Mouse (Mus musculus) cerebellum, postnatal 14 days (tissue): ENCODE data around the gene Manba.
"Not testable (repeated sequence)": the region's sequence is repeated elsewhere in the genome, so short reads cannot be mapped to it uniquely, and the experiment has no call there.

Source experiments
- DNase-seq, 2 experiments: peaks; one replicate each; pipeline ENCODE4 v3.0.0; 2021; ENCODE audit warnings: mixed read lengths in 2 of 2

The Manba gene

DNA sequence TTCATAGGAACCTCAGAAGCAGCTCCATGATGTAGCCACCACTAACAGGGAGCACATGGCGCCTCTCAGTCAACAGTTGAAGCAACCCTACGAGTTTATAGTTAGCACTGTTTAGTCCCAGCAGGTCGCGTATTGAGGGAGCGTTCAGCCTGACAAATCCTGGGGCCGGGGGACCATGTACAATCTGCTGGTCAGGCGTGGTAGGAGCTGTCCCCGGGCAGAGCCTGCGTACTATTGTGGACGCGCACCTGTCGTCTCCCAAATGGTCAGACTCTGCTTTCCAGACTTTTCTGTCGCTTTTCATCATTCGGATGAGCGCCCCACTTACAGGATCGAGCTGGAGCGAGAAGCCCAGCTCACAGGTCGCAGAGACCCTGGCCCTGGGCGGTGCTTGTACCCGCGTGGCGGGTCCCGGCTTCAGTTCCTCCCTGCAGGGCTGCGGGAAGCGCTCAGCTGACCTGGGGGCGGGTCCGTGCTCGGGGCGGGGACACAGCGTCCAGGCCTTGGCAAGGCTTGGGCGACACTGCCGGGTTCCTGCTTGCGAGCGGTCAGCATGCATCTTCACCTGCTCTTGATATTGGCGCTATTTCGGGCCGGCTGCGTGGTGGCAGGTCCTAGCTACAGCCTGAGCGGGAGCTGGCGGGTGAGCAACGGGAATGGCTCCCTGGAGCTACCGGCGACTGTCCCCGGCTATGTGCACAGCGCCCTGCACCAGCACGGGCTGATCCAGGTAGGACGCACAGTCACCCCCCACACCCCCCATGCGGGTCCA lies at the start of gene Manba:
Gene Manba, plus strand, starts transcription at position 484 of the 772 bp plus-strand sequence.
- peak; percentile 81 to 87 for DNase-seq

DNA sequence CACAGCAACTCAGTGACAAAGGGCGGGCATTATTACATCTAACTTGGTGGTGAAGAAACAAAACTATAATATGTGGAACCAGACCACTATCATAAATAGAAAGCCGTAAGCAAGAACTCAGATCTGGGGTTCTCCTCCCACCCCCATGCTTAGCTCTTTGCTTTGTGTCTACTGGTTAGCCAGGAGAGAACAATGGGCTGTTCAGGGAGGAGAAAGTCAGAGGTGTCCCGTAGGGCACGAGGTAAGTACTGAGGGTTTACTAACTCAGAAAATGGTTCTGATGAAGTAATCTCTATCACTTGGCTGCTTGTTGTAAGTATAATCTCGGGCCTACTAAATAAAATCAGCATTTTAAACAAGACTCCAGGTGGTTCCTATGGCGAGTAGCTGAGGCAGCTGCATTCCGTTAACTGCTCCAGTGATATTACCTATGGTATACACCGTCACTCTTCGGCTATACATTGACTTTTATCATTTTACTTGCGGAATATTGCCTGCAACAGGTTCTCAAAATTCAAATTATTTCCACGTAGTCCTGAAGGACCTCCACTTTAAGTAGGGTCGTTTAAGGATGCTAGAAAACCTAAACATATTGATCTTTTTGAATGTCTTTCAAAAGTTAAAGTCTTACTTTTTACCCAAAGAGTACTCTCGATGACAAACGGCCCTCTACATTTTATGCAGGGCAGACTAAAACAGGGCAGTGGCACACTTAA lies 48.4 kb upstream of the Manba start:
- DNase-seq, result no peak

DNA sequence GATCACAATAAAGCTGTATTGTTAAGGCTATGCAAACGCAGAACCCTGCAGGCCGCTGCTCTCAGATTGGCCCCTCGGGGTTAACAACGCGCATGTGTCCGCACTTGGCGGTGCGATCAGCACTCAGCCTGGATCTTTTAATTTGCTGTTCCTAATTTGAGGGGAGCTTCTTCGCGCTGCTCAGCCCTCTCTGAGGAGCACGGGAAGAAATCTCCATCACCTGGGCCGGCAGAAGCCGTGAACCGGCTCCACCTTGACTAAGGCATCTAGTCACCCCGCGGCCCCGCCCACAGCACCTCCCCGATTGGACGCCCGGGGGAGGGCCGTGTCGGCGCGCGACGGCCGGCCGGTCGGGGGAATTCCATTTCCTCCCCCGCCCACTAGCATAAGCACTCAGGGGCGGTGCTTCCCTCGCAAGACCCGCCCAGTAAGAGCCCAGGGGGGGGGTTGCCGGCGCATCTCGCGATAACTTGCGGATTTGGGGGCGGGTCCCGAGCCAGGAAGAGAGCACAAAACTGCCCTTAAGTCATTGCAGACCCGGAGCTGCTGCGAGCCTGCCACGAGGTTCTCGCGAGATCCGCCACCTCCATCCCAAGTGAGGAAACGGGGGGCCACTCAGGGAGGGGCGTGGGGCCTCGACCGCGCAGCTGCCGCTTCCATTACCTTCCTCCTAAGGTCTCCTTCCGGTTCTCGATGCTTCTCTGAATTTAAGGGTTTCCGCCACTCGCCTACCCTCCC lies 47.5 kb upstream of the Manba start, which contains the start of gene Ube2d3:
Gene Ube2d3, plus strand, starts transcription at position 392 of the 738 bp plus-strand sequence.
- DNase-seq, result peak; percentile 99

DNA sequence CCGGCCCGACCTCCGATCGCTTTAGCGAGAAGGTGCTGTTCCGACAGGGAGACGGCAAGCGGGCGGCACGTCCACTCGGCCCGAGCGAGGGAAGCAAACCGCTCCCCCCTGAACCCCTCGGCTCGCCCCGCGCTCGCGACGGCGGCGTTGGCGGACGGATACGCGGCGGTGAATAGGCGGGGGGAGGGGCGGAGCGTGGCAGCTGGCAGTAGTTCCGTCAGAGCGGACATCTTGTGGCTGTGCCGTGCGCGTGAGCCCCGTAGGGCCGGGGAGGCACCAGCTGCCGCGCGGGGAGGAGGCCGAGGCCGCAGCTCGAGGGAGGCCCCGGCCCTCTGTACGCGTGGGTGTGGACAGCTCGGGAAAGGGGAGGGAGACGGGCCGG lies 46.9 kb upstream of the Manba start:
- peak; percentile 97 to 99 for DNase-seq

DNA sequence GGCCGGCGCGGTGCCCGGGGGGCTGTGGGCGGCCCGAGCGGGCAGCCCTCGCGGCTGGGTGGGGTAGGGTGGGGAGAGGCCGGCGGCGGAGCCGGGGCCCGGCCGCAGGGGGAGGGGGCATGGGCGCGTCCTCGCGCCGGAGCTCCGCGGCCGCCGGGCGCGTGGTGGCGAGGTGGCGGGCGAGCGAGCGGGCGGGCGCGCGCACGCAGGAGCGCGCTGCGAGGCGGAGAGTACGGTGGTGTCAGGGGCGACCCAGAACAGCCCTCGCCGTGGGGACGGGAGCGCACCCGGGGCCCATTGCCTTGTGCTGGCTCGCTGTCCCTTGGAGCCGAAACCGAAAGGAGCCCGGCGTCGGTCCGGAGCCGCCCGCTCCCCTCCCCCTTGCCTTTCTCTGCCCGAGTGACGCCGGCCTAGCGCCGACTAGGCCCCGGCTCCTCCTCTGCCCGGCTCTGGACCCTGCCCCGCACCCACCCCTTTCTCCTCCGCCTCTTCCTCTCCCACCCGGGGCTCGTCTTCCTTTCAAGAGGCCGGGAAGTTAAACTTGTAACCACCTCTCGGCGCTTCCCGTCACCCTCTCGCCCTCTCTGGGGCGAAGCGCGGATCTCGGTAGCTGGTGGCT lies 46.4 kb upstream of the Manba start:
- DNase-seq, result peak; percentile 84 to 86

DNA sequence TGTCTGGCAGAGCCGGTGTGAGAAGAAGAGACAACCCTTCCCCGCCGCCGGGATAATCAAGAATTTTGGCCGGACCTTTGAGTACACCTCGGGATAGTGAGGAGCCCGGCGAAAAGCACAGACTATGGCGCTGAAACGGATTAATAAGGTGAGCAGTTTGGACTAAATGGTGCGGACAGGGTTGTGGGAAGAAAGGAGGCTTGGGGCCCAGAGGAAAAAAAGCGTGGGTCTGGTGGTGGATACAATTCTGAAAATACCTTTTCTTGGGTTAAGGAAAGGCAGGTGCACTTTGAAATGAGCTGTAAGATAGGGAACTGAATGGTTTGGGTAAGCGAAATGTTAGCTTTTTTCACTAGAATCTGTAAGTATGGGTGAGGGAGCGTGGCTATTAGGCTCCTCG lies 45.8 kb upstream of the Manba start:
- DNase-seq, result no peak

DNA sequence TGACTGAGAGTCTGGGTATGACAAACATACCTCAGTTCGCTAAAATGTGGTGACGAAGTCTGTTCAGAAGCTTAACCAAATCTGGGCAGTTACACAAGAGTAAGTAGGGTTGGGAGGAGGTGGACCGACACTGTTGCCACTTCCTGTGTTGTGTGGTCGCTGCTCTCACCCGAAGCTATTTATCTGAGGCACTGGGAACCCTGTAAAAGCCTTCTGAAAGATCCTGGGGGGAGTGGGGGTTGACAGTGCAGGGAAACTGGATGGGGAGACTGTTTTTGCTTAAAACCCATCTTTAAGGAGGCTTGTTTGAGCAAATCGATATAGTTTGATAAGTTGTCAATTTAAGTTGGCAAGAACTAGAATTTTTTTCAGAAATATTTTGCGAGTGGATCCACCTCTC lies 45.2 kb upstream of the Manba start:
- peak; percentile 29 to 41 for DNase-seq

DNA sequence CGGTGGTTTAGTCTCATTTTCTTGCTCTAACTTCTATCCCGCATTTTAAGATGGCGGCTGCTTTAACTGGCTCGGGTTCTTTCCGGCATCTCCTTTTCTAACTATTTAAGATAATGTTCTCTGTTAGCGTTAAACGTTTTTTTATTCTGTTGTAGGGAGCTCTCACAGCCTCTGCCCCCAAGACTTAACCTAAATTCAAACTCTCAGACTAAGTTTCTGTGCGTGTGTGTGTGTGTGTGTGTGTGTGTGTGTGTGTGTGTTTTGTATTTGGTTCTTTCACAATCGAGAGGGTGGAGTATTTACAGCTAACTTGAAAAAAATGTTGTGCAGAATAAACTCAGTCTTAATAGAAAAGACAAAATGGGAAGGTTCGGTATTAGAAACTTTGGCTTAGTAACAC lies 44.8 kb upstream of the Manba start:
- DNase-seq, result no peak

DNA sequence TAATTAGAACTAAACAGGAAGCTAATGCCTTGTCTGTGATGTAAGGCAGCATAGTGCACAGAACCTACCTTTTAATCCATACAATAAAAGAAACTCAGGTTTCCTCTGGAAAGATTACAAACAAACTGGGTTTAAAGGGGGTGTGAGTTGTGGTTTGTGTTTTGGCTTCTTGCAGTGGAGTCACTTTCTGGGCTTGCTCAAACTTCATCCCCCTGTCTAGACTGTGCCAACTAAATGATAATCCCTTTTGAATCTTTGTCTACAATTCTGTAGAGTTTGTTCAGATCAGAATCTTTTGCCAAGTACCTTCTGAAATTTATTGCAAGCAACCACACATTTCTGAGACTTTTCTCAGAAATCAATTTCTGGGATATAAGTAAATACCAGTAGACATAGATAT lies 40.5 kb upstream of the Manba start:
- no peak for DNase-seq

DNA sequence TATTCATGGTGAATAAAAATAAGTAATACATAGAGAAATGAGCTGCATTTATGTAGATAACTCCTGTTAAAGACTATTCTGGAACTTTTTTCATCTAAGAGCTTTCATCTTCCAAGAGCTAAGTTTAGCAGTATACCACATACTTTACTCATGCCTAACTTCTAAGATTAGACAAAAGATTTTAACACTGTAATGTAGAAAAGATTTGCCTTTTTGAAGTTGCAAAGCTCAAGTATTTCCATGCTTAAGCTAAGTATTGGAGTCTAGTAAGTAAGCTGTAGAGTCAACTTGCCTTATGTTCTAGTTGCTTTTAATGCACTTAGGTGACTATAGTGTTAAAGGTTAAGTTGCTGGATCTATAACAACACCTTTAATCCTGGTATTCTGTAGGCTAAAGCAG lies 26.4 kb upstream of the Manba start:
- no peak for DNase-seq

DNA sequence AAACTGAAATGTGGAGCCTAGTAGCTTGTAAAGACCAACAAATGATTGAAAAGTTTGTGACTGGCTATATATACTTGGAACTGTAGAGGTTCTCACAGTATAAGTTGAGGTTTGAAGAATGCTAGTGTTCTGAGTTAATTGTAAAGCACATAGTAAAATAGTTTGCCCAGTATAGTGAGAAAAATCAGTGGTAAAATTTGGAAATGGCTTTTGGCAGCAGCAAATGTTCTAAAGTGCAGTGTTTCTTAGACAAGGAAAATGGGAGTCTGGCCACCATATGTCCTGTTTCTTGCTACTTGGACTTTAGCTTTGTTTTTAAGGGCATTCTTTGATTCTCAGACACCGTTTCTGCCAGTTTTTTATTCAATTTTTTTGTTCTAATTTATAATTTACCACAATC lies 17.0 kb upstream of the Manba start:
- no peak for DNase-seq

DNA sequence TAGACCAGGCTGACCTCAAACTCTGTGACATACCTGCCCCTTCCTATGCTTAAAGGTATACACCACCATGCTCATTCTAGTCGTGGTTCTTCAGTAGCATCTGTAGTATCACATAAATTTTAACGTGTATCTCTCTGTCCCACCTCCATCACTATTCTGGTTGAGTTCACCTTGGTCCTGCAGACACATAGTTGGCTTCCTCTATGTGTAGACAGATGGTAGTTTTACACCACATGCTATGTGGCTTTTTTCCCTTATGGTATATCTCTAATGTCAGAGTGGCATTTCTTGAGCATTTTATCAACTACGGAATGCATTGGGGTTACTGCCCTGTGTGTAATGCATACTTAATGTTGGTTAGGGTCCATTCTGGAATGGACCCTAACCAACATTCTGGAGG lies 16.3 kb upstream of the Manba start:
- peak in 1 of 2 experiments; percentile 27 for DNase-seq

DNA sequence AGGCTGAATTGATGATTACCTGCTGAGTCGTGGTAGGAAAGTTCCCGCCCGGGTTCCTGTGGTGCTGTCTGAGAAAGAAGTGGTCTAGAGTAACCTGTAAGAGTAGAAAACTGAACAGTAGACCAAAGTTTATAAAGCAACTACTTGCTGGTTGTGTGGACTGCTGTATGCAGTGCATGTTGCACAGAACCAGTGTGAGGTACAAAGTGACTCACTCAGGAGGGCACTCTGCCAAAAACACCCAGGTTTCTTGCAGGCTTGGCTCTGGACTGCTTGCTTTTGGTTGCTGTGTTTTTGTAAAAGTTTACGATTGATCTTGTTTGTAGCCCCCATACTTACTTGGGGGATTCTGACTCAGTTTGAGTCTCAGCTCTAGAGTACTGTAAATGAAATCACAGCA lies 15.4 kb upstream of the Manba start:
- peak; percentile 81 to 83 for DNase-seq

DNA sequence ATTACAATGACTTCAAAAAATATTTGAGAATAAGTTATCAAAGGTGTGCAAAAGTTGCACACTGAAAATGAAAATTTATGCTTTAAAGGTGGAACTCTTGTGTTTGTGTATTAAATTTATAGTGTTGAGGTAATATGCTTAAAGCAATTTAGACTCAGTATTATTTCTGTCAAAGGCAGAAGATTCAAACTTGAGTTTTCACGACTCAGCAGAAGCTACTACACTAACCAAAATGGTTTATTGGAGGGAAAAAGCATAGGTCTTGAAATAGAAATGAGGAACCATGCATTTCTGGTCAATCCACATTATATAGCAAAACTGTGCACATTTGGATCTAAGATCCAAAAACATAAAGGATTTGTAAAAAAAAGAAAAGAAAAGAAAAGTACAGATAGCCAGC lies 14.6 kb upstream of the Manba start:
- DNase-seq, result no peak

DNA sequence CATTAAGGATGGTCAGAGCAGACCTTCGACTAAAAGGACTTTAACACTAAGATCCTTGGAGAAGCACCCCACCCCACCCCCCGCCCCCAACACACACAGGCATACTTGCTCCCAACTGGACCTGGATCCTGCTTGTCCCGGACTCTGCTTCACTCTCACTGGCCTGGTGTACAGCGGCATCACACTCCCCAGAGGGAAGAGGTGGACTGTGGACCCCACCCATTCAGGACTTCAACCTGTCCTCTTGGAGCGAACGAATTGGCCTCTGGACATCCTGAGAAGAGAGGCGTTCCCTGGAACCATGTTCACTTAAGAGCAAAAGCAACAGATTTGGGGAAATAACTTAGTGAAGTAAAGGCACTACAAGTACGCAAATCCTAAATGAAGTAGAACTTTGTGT lies 10.4 kb upstream of the Manba start:
- no peak for DNase-seq

DNA sequence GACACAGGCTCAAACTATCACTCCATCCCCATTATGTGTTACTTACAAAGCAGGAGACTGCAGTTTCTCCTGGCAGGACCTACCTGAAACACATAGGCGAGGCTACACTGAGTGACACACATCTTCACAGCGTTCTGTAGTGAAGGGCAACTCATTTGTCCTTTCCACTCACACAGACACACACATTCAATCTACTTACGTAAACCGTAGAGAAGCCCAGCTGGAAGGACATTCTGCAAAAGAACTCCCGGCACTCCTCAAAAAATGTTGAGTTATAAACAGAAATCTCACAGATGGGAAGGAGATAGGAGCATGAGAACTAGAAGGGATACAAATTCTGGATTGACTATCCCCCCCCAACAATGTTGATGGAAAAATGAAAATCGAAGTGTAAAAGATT lies 9.1 kb upstream of the Manba start:
- DNase-seq, result no peak

DNA sequence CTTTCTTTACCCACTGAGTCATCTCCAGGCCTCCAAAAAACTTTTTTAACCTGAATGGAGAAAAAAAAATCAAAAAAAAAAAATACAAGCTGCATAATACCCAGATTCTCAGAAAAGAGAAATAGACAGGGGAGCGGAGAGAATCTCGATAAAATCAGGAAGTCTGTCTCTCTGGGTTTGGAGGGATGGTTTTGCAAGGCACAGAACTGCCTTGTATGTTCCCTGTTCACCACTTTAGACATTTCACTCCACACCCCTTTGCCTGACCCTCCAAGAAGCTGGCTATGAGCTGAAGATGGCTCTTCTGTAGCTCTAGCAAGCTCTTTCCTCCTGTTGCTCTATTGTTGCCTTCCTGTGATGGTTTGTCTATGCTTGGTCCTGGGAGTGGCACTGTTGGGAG lies 8.4 kb upstream of the Manba start:
- no peak for DNase-seq

DNA sequence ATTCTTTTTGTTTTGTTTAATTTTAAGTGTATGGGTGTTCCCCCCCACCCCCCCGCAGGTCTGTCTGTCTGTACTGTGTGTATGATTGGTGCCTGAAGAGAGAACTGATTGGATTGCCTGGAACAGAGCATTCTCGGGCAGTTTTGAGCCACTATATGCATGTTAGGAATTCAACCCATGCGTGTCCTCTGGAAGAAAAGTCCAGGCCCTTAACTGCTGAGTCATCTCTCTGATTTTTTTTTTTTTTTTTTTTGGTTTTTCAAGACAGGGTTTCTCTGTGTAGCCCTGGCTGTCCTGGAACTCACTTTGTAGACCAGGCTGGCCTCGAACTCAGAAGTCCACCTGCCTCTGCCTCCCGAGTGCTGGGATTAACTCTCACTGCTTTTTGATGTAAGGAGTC lies 6.3 kb upstream of the Manba start:
- DNase-seq, result not testable (repeated sequence)

DNA sequence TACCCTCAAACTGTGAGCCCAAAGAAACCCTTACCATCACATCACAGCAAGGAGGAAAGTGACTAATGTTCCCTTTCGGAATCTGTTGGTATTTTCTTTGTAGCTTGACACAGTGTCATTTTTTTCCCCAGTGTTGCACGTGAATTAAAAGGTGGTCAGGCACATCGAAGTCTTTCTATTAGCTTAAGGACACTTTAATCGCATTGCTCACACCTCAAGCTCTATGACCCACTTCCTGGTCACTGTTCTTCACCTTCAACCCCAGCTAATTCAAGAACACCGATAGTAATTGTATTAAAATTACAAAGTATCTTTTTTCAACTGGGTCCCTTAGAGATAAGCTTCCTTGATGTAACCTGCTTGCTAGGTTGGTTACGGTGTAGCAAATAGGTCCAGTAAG lies 4.6 kb upstream of the Manba start:
- no peak for DNase-seq

DNA sequence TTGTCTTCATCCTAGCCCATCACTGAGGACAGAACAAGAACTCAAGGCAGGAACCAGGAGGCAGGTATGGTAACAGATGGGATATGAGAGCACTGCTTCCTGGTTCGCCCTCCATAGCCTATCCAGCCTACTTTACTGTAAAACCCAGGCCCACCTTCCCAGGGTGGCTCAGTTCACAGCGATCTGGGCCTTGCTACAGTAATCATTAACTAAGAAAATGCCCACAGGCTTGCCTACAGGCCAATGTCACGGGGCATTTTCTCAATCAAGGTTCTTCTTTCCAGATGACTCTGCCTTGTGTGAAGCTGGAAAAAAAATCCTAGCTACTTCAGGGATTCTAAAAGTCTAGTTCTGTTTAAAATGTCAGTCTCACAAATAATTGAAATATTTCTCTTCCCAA lies 3.8 kb upstream of the Manba start:
- DNase-seq, result no peak

DNA sequence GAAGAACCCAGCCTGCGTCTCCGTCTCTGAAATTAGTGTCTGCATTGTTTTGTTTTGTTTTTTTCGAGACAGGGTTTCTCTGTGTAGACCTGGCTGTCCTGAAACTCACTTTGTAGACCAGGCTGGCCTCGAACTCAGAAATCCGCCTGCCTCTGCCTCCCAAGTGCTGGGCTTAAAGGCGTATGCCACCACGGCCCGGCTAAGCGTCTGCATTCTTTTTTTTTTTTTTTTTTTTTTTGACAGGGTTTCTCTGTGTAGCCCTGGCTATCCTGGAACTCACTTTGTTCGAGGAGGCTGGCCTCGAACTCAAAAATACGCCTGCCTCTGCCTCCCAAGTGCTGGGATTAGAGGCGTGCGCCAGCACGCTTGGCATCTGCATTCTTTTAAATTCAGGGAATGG lies 761 bp upstream of the Manba start:
- not testable (repeated sequence) for DNase-seq

DNA sequence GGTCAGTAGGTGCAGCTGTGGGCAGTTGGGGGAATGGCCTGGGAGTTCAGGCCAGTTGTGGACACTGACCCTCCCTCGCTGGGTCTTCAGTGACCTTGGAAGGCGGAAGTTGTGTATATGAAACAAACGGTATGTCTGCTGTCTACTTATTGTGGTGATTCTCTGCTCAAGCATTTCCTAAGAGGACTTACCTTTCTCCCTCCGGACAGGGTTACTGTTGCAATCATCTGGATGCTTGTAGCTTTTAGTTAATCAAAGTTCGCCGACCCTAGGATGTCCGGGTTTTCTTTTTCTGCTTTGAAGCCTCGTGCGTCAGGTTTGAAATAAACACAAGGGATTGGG lies 460 bp downstream of the Manba start:
- DNase-seq, result no peak

DNA sequence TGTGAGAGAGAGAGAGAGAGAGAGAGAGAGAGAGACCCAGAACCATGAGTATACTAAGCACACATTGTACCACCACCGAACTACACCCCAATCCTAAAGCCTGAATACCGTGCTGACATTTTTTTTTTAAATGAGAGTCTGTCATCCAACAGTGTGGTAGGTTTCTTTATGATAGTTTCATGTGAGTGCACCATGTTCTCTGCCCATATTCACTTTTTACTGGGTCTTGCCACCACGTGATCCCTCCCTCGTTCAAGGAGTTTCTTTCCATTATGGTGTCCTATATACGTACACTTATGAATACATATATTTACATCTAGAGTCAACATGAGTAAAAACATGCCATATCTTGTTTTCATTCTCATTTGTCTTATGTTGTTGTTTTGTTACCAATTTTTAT lies 940 bp downstream of the Manba start:
- no peak for DNase-seq
